Mouse (Mus musculus) kidney, postnatal 25 days (tissue): ENCODE results near the gene Cfi.

Experiments used
- DNase-seq, 2 experiments: peaks; one replicate each; pipeline ENCODE4 v3.0.0; 2021; ENCODE audit warnings: mixed read lengths in 2 of 2

Cfi gene

DNA sequence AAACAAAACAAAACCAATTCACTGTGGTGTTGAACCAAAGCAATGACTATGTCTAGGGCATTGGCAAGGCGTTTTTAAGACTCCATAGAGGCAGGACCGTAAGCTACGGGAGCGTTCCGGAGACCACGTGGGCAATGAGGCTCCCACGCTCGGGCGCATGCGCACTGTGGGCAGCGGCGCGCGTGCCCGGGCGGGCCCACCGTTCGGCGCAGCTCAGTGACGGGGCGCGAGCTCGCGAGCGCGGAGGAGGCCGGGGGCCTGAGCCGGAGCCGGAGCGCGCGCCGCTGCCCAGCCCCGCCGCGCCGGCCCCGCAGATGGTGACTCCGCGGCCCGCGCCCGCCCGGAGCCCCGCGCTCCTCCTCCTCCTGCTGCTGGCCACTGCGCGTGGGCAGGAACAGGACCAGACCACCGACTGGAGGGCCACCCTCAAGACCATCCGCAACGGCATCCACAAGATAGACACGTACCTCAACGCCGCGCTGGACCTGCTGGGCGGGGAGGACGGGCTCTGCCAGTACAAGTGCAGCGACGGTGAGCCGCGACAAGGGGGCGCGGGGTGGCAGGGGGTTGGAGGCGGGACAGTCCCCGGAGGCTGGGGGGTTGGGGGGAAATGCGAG, 42.8 kb downstream of the Cfi start, which contains the start of gene Pla2g12a:
TSS of gene Pla2g12a (plus strand) at position 202 of the 617 bp plus-strand sequence.
- DNase-seq: peak; percentile 88 to 96

DNA sequence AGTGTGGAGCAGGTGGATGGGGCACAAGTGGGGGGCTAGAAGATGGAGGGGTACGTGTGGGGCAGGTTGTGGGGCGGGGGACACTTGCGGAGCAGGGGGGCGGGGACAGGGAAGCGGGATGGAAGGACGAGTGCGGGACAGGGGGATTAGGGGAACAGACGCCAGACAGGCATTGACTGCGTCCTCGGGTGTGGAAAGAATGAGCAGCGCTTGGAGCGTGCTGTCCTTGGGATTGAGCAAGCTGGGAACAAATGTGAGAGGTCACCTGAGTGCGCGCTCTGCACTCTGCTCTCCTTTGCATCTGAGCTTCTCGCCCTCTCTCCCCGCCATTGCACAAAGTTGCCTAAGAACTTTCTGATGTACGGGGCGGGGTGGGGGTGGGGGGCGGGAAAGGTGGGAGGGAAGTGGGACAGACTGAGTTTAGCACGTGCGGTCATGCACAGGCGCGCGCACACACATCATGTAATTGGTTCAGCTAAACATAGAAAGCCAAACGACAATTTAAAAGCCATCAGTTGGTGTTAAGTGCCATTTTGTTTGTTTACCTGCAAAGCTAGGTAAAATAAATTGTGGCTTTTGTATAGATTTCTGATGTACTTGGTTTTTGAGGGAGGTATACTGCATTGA, 43.6 kb downstream of the Cfi start:
- peak; percentile 47 to 84 for DNase-seq

DNA sequence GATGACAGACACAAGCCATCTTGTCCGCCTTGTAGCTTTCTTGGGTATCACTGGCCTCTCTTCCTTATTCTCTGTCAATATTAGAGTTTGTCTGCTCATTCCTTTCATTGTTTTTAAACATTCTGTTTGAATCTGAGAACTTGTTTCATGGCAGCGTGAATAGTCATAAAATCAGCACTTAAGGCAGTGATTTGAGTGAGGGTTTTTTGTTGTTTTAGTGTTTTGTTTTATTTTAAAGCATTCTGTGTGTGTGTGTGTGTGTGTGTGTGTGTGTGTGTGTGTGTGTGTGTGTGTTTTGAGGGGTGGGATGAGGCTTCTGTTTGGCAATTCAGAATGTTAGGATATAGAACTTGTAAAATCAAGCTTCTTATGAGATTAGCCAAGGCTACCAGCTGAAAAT, 44.2 kb downstream of the Cfi start:
- DNase-seq: no peak

- DNase-seq: peak in 1 of 2 experiments; percentile 52
These were observed 45.4 kb downstream of the Cfi start for GRCm38 (mm10) chr3:129880925-129881593.

GRCm38 (mm10) chr3:129885577-129885976, 49.9 kb downstream of the Cfi start:
- DNase-seq: no peak

- DNase-seq: peak in 1 of 2 experiments; percentile 26
These were observed 50.7 kb downstream of the Cfi start for GRCm38 (mm10) chr3:129886430-129886829.

GRCm38 (mm10) chr3:129887779-129888517, 52.3 kb downstream of the Cfi start:
- DNase-seq: no peak

DNA sequence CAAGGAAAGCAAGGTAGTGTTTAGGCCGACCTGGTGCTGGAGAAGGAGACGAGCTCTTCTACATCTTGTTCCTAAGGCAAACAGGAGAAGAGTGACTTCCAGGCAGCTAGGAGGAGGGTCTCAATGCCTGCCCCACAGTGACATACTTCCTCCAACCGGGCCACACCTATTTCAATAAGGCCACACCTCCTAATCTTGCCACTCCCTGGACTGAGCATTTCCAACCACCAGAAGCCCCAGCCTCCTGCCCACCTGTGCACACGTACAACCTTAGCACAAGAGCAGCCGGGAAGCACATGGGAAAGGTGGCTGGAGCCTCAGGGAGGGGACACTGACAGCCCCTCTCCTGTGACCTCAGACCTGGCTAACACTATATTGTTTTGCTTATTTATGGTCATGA, 56.3 kb downstream of the Cfi start:
- DNase-seq: no peak

- no peak for DNase-seq
These were observed 57.5 kb downstream of the Cfi start for GRCm38 (mm10) chr3:129893143-129893542.

- no peak for DNase-seq
These were observed 60.9 kb downstream of the Cfi start for GRCm38 (mm10) chr3:129896591-129896990.

DNA sequence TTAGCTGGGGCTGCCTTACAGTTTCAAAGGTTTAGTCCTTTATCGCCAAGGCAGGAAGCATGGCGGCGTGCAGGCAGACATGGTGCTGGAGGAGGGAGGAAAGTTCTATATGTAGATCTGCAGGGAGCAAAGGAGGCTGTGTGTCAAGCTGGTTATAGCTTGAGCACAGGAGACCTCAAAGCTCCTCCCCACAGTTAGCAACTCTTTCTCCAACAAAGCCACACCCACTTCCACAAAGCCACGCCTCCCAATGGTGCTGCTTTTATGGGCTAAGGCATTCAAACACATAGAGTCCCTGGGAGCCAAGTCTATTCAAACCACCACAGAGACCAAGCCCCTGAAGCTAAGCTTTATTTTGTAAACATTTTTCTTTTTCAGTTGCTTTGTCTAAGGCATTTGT, 63.2 kb downstream of the Cfi start:
- peak in 1 of 2 experiments; percentile 17 for DNase-seq

DNA sequence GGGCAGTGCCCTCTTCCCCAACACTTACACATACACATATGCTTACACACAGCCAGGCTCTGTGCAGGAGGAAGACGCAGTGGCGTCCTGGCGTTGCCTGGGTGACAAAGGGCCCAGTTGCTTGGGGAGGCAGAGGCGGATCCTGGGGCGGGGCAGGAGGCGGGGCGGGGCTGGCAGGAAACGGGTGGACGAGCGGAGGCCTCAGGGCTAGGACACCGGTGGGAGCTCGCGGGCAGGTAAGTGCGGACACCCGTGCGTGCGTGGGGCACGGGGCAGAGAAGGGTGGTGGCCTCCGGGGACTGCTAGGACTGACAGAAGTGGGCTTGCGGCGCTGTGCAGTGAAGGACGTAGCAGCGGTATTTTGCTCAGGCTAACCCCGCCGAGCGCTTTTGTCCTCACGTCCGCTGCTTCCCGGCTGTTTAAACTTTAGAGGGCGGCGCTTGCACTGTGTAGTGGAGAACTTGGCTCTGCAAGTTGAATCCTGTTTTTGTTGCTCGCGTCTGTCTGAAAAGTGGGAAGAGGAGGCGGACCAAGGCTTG, 65.7 kb downstream of the Cfi start, which contains the start of gene Casp6:
TSS of gene Casp6 (plus strand) at position 155 of the 539 bp plus-strand sequence.
- DNase-seq: peak; percentile 91 to 93

GRCm38 (mm10) chr3:129903369-129903768, 67.7 kb downstream of the Cfi start:
- no peak for DNase-seq

- no peak for DNase-seq
These were observed 68.2 kb downstream of the Cfi start for GRCm38 (mm10) chr3:129903866-129904265.

DNA sequence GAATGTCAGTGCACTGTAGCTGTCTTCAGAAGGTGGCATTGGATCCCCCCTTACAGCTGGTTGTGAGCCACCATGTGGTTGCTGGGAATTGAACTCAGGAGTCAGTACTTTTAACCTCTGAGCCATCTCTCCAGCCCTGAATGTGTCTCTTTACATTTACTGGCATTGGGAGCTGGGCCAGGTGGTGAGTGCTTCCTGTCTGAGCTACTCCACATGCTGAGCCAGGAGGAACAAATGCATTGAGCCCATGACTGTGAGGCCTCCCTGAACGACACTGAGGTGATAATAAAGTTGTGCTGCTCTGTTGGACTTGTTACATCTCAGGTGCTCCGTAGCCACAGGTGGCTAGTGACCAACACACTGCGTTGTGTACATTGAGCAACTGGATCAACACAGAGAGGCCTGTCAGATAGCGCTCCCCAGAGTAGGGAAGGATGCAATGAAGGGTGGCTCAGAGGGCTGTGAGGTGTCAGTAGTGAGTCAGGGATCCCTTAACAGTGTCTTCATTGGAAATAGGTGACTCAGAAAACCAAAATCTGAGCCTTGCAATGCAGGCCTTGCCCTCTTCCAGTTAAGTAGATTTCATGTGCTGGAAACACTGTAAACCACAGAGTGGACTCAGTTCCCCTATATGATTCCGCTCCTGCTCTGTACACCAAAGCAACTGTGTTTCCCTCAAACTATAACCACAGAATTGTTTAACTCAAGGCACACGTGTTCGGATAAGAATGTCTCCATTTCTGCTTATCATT, 68.9 kb downstream of the Cfi start:
- no peak for DNase-seq

DNA sequence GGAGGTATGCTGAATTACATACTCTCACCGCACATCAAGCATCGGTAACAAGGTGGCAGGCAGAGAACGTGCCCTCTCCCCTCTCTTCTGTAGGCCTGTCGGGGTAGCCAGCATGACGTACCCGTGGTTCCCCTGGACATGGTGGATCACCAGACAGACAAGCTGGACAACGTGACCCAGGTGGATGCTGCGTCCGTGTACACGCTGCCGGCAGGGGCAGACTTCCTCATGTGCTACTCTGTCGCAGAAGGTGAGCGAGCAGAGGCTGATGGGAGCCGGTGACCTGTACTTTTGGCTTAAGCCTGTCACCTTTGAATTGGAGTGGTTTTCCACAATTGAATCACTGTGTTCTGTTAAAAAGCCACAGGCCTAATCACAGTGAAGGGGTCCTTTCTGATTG, 76.3 kb downstream of the Cfi start:
- DNase-seq: no peak

GRCm38 (mm10) chr3:129913241-129913640, 77.6 kb downstream of the Cfi start:
- DNase-seq: no peak

DNA sequence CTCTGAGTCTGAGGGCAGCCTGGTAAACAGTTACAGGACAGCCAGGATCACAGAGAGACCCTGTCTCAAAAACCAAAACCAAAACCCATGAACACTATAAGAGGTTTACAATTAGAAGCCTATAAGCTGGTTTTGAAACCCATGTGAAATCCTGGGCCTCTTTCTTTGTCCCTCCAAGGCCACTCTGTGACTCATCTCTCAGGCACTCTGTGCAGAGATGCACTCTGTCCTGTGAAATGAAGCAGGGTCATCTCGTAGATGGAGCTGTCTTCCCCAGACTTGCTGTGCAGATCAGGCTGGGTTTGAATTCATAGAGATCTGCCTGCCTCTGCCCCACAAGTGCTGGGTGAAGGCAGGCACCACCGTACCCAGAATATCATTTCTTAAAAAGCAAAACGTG, 81.7 kb downstream of the Cfi start:
- DNase-seq: no peak

DNA sequence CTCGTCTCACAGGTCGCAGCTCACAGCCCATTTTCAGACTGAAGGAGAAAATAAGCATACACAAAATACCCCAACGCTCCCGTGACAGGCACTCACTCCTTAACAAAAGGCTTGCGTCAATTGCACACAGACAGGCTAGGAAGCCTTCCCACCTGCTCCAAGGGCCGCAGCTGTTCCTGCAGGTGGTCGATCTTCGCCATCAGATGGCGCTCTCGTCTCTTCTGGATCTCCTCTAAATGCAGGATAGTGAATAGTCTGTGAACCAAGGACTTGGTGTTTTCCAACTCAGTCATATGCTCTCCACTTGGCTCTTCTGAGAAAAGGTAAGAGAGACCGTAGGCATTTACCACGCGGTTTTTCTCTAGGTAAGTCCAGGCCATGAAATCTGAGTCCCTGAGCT, 82.8 kb downstream of the Cfi start:
- peak; percentile 74 to 81 for DNase-seq

GRCm38 (mm10) chr3:129923581-129923980, 87.9 kb downstream of the Cfi start:
- DNase-seq: no peak
